Mouse (Mus musculus) heart, postnatal 0 days (tissue): ENCODE results near the gene H2-Q7.
"Not testable (repeated sequence)": the region's sequence is repeated elsewhere in the genome, so short reads cannot be mapped to it uniquely, and the experiment has no call there.

ENCODE experiments used
- CTCF ChIP-seq: IDR thresholded peaks from 2 replicates; pipeline ENCODE4 v1.5.1; 2016; ENCODE audit warnings: antibody characterized with exemption, control low read depth, low read depth
- EP300 ChIP-seq: IDR thresholded peaks from 2 replicates; pipeline ENCODE4 v1.6.1; 2016; ENCODE audit warnings: antibody characterized with exemption, low read depth

- TF ChIP-seq CTCF, EP300: not testable (repeated sequence)
Observed at GRCm38 (mm10) chr17:35437386-35437936, 1.5 kb upstream of the H2-Q7 start.
